Mouse (Mus musculus): ENCODE data around the gene Susd6. TPM values are rescaled to one million over a fixed set of nuclear protein-coding genes. Genes with fewer than 3 reads are reported as not detected.

Gene Susd6
- polyA plus RNA-seq, 1 experiment from 2014 or later, result 16.1 TPM

GRCm38 (mm10) chr12:80828951-80829350 lies 38.6 kb downstream of the Susd6 start:
- Histone ChIP-seq H3K27ac (no peak overlapping the region), H3K9ac (ENCODE audit: low read depth, low read length) (no peak overlapping the region), H3K27me3 (ENCODE audit: insufficient read depth, low read length) (no peaks in the 10 kb centered on the region), H3K36me3 (ENCODE audit: insufficient read depth, low read length) (no peaks in the 10 kb centered on the region), H3K4me3 (replicated peaks; ENCODE audit: low read depth, low read length) (no peak overlapping the region), H3K4me1 (replicated peaks; ENCODE audit: insufficient read depth, low read length) (peaks cover 6% of the 10 kb centered on the region; the same call in 1 of the 2 replicates), H3K4me2 (ENCODE audit: low read length) (no peak overlapping the region), H3K9me3 (replicated peaks; ENCODE audit: low read length) (no peaks in the 10 kb centered on the region)
- DNase-seq (ENCODE audit: low spot score) (no peak), ATAC-seq (replicated peaks; ENCODE audit: low FRiP score, low read depth) (no peak)
- no peak for TF ChIP-seq CTCF (IDR thresholded peaks at IDR 0.05; ENCODE audit: low read depth)
- 90% methylated on average over 2 of the region's 2 CpGs for WGBS

GRCm38 (mm10) chr12:80830211-80830610 lies 39.9 kb downstream of the Susd6 start:
- Histone ChIP-seq H3K4me3 (replicated peaks; ENCODE audit: low read depth, low read length) (no peak overlapping the region), H3K27me3 (ENCODE audit: insufficient read depth, low read length) (no peaks in the 10 kb centered on the region), H3K9ac (ENCODE audit: low read depth, low read length) (no peak overlapping the region), H3K27ac (no peak overlapping the region), H3K4me1 (replicated peaks; ENCODE audit: insufficient read depth, low read length) (peaks cover 6% of the 10 kb centered on the region; the same call in 1 of the 2 replicates), H3K4me2 (ENCODE audit: low read length) (no peak overlapping the region), H3K36me3 (ENCODE audit: insufficient read depth, low read length) (no peaks in the 10 kb centered on the region), H3K9me3 (replicated peaks; ENCODE audit: low read length) (no peaks in the 10 kb centered on the region)
- DNase-seq (ENCODE audit: low spot score) (no peak), ATAC-seq (replicated peaks; ENCODE audit: low FRiP score, low read depth) (no peak)
- 64% methylated on average over 2 of the region's 2 CpGs for WGBS
- no peak for TF ChIP-seq CTCF (IDR thresholded peaks at IDR 0.05; ENCODE audit: low read depth)

- Histone ChIP-seq H3K9me3 (replicated peaks; ENCODE audit: low read length) (no peaks in the 10 kb centered on the region), H3K9ac (ENCODE audit: low read depth, low read length) (no peak overlapping the region), H3K27me3 (ENCODE audit: insufficient read depth, low read length) (no peaks in the 10 kb centered on the region), H3K4me3 (replicated peaks; ENCODE audit: low read depth, low read length) (no peak overlapping the region), H3K4me2 (ENCODE audit: low read length) (no peak overlapping the region), H3K36me3 (ENCODE audit: insufficient read depth, low read length) (no peaks in the 10 kb centered on the region), H3K4me1 (replicated peaks; ENCODE audit: insufficient read depth, low read length) (peaks cover 6% of the 10 kb centered on the region; the same call in 1 of the 2 replicates), H3K27ac (no peak overlapping the region)
- no peak for DNase-seq (ENCODE audit: low spot score)
- no peak for TF ChIP-seq CTCF (IDR thresholded peaks at IDR 0.05; ENCODE audit: low read depth)
- no peak for ATAC-seq (replicated peaks; ENCODE audit: low FRiP score, low read depth)
- WGBS, result 66% methylated on average over 2 of the region's 2 CpGs
These were observed 40.5 kb downstream of the Susd6 start for GRCm38 (mm10) chr12:80830820-80831219.

GRCm38 (mm10) chr12:80832313-80832712 lies 42.0 kb downstream of the Susd6 start:
- Histone ChIP-seq H3K4me1 (replicated peaks; ENCODE audit: insufficient read depth, low read length) (peaks cover 3% of the 10 kb centered on the region; the same call in 1 of the 2 replicates), H3K9me3 (replicated peaks; ENCODE audit: low read length) (no peaks in the 10 kb centered on the region), H3K27ac (no peak overlapping the region), H3K4me3 (replicated peaks; ENCODE audit: low read depth, low read length) (no peak overlapping the region), H3K9ac (ENCODE audit: low read depth, low read length) (no peak overlapping the region), H3K4me2 (ENCODE audit: low read length) (no peak overlapping the region), H3K27me3 (ENCODE audit: insufficient read depth, low read length) (no peaks in the 10 kb centered on the region), H3K36me3 (ENCODE audit: insufficient read depth, low read length) (no peaks in the 10 kb centered on the region)
- DNase-seq (ENCODE audit: low spot score) (no peak), ATAC-seq (replicated peaks; ENCODE audit: low FRiP score, low read depth) (no peak)
- WGBS, result 41% methylated on average over 1 of the region's 1 CpGs
- TF ChIP-seq CTCF (IDR thresholded peaks at IDR 0.05; ENCODE audit: low read depth), result no peak

- ATAC-seq (replicated peaks; ENCODE audit: low FRiP score, low read depth) (no peak), DNase-seq (ENCODE audit: low spot score) (no peak)
- Histone ChIP-seq H3K27me3 (ENCODE audit: insufficient read depth, low read length) (no peaks in the 10 kb centered on the region), H3K27ac (no peak overlapping the region), H3K4me3 (replicated peaks; ENCODE audit: low read depth, low read length) (no peak overlapping the region), H3K9me3 (replicated peaks; ENCODE audit: low read length) (no peaks in the 10 kb centered on the region), H3K36me3 (ENCODE audit: insufficient read depth, low read length) (no peaks in the 10 kb centered on the region), H3K9ac (ENCODE audit: low read depth, low read length) (no peak overlapping the region), H3K4me1 (replicated peaks; ENCODE audit: insufficient read depth, low read length) (0 out of 2 replicates have a peak, but pooled peaks cover under 1% of the 10 kb centered on the region), H3K4me2 (ENCODE audit: low read length) (no peak overlapping the region)
- no peak for TF ChIP-seq CTCF (IDR thresholded peaks at IDR 0.05; ENCODE audit: low read depth)
- WGBS, result 61% methylated on average over 2 of the region's 2 CpGs
These were observed 43.2 kb downstream of the Susd6 start for GRCm38 (mm10) chr12:80833541-80833940.

GRCm38 (mm10) chr12:80834156-80834900 lies 44.0 kb downstream of the Susd6 start:
- Histone ChIP-seq H3K27me3 (ENCODE audit: insufficient read depth, low read length) (no peaks in the 10 kb centered on the region), H3K9me3 (replicated peaks; ENCODE audit: low read length) (no peaks in the 10 kb centered on the region), H3K4me3 (replicated peaks; ENCODE audit: low read depth, low read length) (no peak overlapping the region), H3K36me3 (ENCODE audit: insufficient read depth, low read length) (no peaks in the 10 kb centered on the region), H3K4me2 (ENCODE audit: low read length) (no peak overlapping the region), H3K27ac (no peak overlapping the region), H3K9ac (ENCODE audit: low read depth, low read length) (no peak overlapping the region), H3K4me1 (replicated peaks; ENCODE audit: insufficient read depth, low read length) (0 out of 2 replicates have a peak, but pooled peaks cover 3% of the 10 kb centered on the region)
- no peak for TF ChIP-seq CTCF (IDR thresholded peaks at IDR 0.05; ENCODE audit: low read depth)
- 90% methylated on average over 3 of the region's 3 CpGs for WGBS
- ATAC-seq (replicated peaks; ENCODE audit: low FRiP score, low read depth) (no peak), DNase-seq (ENCODE audit: low spot score) (no peak)

Data from kidney, postnatal 0 days (tissue).